Mouse (Mus musculus): ENCODE data around the gene Trmt112.

The Trmt112 gene

DNA sequence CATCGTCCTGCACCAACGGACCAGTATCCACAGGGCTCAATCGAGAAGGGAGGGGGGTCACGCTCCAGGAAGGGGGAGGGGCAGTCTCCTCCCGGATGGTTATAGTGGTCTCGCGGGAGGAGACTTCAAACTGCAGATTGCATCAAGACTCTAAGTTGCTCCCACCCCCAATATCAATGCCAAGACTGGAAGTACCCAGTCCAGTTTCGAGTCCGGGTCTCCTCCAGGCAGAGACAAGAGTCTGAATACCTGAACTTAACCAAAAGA lies 15.7 kb downstream of the Trmt112 start, which contains the start of gene Catsperz:
Catsperz (minus strand) TSS at position 74 of the 267 bp plus-strand sequence.
- no peak for DNase-seq (ENCODE audit: low read depth, low spot score)

DNA sequence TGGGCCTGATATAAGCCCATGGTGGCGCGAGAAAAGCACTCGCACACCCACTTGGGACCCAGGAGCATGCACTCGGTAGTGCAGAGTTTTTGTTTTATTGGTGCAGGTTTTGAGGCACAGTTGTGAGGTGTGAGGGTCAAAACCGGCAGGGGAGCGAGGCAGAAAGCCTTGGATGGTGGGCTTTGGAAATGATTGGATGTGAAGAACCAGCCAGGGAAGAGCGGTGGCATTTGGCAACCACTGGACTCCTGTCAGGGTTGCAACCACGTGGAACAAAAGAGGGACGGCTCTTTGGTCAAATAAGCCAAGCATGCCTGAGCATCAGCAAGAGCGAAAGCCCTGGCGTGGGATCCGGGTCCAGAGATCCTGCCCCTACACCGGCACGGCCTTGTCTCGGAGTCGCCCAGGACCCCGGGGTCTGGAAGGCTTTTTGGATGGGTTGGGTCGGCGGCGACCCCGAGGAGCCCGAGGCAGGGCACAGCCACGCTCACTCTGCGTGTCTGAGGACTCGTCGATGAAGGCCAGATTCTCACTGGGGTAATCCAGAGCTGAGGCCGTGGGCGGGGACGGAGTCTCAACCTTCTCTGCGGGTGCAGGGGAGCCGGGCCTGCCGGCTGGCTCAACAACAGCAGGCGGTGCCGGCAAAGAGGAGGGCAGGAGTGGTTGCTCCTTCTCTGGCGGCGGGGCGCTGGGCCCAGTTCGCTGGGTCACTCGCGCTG lies 16.3 kb downstream of the Trmt112 start:
- DNase-seq (ENCODE audit: low read depth, low spot score) = no peak

DNA sequence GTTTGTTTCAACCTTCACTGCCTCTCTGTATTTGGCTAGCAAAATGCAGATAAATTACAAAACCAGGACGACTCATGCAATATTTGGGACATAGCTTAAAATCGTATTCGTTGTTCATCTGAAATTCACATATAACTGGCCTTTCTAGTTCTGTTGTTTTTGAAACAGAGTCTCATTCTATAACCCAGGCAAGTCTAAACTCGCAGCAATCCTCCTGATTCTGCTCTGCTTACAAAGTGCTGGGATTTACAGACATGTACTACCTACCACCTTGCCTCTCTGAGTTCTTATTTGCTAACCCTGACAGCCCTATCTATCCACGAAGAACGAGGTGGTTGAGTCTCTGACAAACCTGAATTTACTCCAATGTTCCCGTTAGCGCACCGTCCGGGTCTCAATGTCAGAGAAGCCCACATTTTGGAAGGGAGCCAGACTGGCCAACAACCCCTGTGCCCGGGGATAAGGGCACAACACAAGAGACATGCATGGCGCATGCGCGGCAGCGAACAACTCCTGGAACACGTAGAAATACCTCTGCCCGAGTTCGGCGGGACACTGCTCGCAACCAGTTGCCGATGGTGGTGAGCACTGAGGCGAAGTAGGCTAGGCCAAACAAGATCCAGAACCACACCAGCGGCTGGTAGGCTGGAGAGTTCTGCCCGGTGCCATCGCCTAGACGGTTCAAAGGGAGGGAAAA lies 17.2 kb downstream of the Trmt112 start:
- no peak for DNase-seq (ENCODE audit: low read depth, low spot score)

DNA sequence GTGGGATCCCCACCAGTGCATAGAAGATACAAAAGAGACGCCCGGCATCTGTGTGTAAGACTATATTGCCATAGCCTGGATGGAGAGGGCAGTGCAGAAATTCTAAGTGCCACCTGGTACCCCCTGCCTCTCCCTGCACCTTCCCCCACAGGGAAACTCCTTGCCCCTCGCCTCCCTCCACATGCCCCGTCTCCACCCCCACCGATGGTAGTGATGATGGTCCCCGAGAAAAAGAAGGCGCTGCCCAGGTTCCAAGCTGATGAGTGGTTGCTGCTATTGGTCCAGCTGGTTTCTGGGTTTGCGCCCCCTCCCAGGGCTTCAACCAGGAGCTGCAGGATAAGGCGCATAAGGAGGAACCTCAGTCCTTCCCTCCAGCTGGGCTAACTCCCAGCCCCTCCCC lies 18.6 kb downstream of the Trmt112 start:
- no peak for DNase-seq (ENCODE audit: low read depth, low spot score)

DNA sequence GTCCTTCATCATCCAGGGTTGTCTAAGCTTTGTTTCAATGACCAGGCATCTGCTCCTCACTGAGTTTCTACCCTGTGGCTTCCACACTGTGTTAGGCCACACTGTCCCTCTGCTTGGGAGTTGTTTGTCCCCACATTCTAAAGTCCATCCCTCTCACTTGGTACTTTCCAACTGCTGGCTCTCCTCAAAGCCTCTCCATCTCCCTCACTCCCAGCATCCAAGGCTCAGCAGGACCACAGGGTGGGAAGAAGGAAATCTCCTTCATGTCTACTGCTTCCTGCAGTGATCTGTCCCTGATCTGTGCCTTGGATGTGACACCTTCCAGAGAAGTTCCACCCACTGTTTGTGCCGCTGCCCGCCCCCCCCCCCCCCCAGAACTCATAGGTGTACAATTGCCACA lies 21.5 kb downstream of the Trmt112 start:
- no peak for DNase-seq (ENCODE audit: low read depth, low spot score)

DNA sequence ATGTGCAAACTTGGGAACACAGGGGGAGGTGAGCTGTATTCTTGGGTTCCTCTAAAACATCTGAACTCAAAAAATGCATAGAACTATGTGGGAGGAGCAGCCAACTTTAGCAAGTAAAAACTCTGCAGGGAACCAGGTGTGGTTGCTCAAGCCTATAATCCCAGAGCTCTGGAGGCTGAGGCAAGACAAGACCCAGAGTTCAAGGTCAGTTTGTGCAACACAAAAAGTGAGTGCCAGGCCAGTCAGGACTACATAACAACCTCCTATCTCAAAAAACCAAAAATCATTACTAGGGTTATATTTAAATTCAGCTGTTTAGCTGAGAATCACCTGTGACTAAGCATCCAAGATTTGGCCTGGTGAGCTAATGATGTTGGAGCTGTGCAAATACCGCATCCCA lies 22.5 kb downstream of the Trmt112 start:
- no peak for DNase-seq (ENCODE audit: low read depth, low spot score)

DNA sequence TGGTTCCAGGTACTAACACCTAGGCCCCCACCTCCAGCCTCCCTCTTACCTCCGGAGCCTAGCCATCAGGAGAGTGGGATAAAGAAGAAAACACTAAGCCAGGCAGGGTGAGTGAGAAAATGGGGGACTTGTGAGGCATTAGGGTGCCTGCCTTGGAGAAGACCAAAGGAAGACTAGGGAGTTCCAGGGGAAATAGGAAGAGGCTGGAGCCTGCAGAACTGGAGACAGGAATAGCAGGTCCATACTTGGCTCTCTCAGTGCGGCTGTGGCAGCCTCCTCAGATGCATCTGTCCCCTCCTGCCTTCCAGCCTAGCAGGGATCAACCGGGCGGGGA lies 23.6 kb downstream of the Trmt112 start:
- no peak for DNase-seq (ENCODE audit: low read depth, low spot score)

DNA sequence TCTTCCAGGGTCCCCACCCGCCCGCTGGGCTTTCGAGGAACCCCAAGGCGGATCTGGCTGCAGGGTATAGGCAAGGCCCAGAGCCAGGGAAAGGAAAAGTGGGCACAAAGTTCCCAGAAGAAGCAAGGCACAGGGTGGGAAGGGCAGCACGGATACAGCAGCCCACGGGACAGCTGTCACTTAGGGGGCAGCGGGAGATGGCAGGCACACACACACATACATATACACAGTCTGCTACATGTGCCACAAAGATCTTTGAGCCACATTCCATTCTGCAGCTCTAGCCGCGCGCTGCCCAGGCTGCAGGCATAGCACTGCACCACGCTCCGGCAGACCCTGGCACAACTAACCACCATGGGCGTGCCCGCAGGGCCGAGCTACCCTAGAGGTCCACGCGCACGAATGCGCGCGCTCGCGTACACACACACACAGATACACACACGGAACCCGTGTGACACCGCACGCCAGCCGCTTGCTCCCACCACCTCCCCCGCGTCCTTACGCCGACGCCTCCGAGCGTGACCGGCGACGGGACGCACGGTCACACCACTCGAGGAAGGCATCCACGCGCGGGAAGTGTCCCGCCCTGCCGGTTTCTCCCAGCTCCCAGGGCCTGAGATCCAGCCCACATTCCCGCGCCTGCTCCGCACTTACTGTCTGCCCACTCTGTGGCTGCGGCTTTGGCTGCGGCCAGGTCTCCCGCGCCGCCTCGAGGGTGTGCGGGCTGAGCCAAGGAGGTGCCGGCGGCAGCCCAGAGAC lies 24.1 kb downstream of the Trmt112 start:
- no peak for DNase-seq (ENCODE audit: low read depth, low spot score)

DNA sequence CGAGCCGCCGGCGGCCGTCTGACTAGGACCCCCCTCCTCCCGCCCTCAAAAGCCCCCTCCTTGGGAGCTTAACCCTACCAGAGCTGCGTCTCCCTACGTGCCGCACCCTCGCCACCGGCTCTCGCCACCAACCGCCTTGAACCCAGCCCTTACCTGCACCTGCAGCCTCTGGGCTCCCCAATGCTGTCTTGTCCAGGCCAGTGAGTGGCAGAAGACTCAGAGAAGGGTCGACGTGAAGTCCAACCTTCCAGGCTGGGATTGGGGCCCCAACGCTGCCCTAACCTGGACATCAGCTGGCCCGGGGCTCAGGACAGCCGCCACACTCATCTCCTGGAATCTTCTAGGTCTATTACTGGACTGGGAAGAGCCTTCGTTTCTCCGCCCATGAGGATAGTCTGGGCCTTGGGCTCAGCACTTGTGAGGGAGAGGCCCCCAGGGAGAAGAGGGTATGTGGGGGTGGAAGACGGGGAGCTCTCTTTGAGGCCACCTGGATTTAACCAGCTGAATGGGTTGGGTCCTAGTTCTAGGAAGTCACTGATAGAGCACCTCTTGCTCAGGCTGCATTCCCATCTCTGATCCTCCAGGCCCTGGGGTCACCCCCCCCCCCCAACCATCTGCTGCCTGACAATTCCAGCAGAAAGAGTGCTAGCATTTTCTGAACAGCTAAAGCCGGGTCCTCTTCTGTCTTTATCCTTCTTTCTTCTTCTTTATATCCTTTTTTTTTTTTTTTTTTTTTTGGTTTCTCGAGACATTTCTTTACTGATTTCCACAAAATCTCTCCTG lies 24.9 kb downstream of the Trmt112 start, which contains the start of gene Kcnk4:
Kcnk4 (minus strand) TSS at position 321 of the 783 bp plus-strand sequence.
- DNase-seq (ENCODE audit: low read depth, low spot score) = no peak

DNA sequence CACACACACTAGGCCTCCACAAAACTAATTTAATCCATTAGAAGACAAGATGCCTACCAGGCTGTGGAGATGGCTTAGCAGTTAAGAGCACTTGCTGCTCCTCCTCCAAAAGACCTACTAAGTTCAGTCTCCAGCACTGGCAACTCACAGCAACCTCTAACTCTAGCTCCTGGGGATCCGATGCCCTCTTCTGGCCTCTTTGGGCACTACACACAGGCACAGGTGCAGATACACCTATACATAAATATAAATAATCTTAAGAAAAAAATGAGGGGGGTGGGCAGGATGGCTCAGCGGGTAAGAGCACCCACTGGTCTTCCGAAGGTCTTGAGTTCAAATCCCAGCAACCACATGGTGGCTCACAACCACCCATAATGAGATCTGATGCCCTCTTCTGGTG lies 26.8 kb downstream of the Trmt112 start:
- no peak for DNase-seq (ENCODE audit: low read depth, low spot score)

DNA sequence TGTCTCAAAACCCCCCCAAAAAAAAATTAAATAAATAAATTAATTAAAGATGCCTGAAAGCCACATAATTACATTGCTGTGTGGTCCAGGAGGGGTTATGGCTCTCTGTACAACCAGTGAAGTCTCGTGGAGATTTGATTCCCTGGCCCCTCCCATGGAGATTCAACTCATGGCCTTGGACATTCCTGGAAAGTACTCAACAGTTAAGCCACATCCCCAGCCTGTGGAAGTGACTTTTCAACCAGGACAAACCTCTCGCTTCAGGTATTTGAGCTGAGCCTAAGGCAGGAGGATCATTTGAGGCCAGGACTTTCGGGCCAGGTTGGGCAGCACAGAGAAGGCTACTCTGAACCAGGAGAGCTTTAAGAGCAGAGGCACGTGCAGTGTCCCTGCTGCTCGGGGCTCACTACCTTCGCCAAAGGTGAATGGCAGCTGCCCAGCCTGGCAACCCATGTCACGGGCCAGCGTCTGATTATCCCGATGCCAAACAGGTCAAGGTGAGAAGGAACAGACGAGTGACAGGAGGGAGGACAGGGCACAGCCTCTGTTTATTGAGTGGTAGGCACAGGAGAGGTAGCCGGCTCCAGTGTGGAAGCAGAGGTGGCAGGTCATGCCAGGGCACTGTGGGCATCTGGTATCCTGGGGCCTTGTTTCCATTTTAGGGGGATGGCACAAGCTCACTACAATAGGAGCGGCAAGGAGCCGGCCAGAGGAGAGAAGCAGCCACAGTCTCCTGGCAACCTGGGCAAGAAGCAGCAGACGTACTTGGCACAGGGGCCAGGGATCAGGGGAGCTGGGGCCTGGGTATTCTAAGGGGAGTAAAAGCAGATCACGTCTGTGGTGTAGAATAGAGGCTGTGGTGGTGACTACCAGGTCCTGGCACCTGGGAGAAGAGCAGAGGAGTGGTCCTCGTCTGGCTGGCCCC lies 28.3 kb downstream of the Trmt112 start:
- DNase-seq (ENCODE audit: low read depth, low spot score) = no peak

DNA sequence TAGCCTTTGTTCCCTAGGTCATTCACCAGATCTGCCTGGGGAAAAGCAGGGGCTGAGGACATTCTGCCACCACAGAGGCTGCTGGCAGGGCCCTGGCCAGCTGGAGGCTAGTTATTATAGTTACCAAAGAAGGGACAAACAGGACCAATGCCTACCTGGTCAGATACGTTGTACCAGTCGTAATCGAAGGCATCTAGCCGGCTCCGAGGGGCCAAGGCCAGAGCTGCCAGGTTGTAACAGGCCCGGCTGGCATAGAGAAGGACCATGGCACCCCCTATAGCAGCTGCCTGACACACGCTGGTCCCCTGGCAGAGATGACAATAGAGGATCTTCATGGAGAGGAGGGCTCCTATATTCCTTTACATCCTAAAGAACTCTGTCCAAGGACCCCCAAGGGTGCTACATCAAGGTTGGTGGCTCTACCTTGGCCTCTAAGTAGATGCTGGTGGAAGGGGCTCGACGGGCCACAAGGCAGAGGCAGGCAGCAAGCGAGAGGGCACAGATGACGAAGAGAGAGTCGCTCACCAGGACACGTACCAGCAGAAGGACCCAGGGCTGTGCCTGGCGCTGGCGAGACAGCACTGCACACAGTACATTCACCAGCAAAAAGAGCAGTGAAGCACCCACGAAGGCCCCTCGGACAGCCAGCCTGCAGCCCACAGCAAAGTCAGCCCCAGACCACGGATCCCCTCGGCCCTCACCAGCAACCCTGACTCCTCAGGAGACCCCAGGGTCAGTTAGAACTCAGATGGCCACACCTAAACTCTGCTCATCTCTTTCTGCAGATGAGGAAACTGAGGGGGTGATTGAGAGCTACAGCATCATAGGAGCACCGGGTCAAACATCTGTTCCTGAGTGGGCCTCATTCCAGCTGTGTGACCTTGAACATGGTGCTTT lies 29.9 kb downstream of the Trmt112 start:
- no peak for DNase-seq (ENCODE audit: low read depth, low spot score)

DNA sequence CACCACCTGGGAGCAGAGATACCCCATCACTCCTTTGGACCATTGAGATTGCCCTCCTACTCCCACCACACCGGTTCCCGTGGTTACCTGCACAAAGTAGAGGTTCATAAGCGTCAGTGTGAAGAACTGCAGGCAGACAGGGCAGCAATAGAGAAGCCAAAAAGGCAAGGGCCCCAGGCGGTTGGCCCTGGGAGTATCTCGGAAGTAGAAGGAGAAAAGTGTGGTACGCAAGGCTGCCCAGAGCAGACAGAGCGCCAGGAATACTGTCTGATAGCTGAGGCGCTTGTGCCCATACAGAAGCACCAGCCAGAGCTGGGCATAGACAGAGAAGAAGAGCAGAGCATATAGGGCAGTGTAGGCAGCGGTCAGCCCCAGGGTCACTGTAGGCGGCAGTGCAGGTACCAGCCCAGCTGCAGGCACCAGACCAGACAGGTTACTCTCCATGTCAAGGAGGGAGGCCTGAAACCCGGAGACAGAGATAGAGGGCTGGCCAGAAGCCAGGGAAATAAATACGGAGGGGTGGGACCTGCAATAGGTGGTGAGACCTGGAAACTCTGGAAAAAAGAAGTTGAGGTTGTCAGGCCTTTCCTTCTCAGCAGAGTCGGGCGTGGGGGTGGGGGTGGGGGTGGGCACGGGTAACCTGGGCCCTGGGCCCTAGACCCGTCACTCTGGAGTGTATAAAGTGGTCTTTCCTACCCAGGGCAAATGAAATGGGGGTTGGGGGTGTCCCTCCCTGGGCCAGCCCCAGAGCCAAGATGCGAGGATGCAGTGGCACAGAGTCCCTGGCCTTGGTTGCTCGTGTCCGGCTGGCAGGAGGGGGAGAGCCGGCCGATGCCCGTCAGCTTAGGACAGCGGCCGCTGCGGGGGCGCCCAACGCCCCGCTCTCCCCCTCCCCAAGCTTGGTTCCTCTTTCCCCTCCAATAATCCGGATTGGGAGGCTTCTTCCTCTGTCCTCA lies 31.2 kb downstream of the Trmt112 start:
- no peak for DNase-seq (ENCODE audit: low read depth, low spot score)

DNA sequence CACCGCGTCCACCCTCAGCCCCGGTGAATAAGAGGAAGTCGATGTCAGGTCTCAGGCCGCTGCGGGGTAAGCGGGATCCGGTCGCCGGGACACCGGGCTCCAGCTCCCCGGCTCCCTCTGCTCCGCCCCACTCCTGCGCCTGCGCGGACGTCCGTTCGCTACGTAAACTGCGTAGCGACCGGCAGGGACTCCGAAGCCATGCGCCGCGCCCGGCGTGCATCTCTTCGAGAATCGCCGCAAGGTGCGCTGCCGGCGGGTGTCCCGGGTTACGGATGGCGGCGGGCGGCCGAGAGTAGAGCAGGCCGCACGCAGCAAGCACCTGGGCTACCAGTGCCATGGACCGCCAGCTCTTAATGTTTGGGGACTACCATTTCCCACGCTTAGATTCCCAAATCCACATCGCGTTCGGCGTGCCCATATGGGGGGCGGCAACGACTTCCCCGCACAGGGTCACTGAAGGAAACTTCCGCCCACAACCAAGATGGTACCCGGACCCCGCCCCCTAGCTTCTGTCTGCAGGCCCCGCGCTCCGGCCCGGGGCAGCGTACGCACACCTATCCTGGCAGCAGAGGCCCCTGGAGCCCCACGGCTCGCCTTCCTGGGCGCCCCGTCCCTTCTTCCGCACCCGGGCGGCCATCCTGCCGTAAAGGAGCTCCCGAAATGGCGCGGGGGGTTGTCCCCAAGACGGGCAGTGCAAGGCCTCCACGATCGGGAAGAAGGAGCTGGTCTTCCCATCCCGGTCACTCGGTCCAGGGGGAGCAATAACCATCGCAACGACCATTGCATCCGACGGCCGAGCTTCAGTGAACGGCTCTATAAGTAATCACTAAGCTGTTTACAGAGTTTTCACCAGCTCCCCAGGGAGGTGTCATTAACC lies 32.1 kb downstream of the Trmt112 start, which contains the start of gene Bad:
Bad (plus strand) TSS at position 490 of the 877 bp plus-strand sequence.
- DNase-seq (ENCODE audit: low read depth, low spot score) = peak; percentile 89

DNA sequence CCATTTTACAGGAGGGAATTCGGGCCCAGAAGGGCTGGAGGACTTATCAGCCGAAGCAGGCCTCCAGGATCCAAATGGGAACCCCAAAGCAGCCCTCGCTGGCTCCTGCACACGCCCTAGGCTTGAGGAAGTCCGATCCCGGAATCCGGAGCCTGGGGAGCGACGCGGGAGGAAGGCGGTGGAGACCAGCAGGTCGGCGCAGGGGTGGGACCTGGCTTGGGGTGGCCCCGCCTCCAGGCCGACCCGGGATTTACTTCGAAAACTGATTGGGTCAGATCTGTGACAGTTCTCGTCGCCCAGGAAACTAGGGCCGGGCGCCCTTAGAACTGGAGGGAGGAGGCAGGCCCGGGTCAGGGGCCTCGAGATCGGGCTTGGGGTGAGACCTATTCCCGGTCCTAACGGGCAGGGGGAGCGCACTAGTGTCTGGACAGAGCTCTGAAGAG lies 32.8 kb downstream of the Trmt112 start, which contains the start of gene Gpr137:
Gpr137 (minus strand) TSS at position 232 of the 443 bp plus-strand sequence.
- peak; percentile 78 for DNase-seq (ENCODE audit: low read depth, low spot score)

DNA sequence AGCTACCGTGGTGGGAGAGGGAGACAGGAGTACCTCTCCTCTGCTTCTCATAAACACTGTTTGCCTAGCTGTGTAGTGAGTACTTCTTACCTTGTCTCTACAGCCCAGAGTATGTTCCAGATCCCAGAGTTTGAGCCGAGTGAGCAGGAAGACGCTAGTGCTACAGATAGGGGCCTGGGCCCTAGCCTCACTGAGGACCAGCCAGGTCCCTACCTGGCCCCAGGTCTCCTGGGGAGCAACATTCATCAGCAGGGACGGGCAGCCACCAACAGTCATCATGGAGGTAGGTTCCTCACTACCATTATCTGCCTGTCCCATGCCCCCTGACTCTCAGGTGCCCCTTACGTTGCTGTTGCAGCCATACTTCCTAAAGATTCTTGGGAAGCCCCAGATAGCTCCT lies 33.3 kb downstream of the Trmt112 start:
- DNase-seq (ENCODE audit: low read depth, low spot score) = no peak

DNA sequence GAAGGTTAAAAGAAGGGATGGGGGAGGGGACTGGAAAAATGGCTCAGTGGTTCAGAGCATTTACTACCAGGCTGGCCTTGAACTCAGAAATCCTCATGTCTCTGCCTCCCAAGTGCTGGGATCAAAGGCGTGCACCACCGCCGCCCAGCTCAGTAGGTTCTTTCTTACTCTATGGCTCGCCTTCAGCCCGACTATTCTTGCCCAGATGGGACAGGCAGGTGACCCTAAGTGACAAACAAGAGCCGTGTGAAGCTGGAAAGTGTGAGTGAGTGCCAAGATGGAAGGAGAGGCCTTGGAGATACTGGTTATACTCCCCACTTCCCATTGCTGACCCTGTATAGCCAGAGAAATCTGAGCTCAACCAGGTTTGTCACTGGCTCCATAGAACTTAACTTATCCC lies 34.2 kb downstream of the Trmt112 start:
- DNase-seq (ENCODE audit: low read depth, low spot score) = no peak
